Mouse (Mus musculus): ENCODE data around the gene Cldn3.

GRCm38 (mm10) chr5:135032581-135032980 lies 46.6 kb downstream of the Cldn3 start:
- no peak for TF ChIP-seq CTCF (conservative IDR thresholded peaks at IDR 0.05 in 1 of 2, IDR thresholded peaks at IDR 0.05 in 1 of 2; ENCODE audit: low read depth in 2 of 2, low read length in 2 of 2)
- no peak for TF ChIP-seq EP300 (IDR thresholded peaks at IDR 0.05; ENCODE audit: low read length)
- no peak for TF ChIP-seq POLR2A (IDR thresholded peaks at IDR 0.05; ENCODE audit: low read depth, low read length)
- TF ChIP-seq MAX (IDR thresholded peaks at IDR 0.05; ENCODE audit: low read length) = no peak
- no peak for TF ChIP-seq ZMIZ1 (IDR thresholded peaks at IDR 0.05; ENCODE audit: low read depth, low read length)
- no peak for TF ChIP-seq BHLHE40 (IDR thresholded peaks at IDR 0.05; ENCODE audit: low read depth, low read length)

Measured in CH12.LX (cell line).